In the genomic region with DNA sequence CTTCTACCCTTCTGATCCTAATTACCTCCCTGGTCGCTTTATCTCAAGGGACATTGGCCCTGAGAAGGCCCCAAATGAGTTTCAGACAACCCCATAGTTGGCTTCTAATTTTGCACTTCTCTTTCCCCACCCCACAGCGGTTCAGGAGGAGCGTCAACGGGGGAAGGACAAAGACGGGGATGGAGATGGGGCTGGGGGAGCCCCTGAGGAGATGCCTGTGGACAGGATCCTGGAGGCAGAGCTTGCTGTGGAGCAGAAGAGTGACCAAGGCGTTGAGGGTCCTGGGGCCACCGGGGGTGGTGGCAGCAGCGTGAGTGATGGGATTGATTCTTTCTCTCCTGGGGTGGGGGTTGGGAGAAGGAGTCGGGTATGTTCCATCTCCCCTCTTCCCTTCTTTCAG, we compare ENCODE assay signal across 14 mouse cellular contexts.
"Had no signal": no experiment of that assay in that cellular context is flagged by ENCODE, and none has a peak within 500 bp of the region (broad histone marks: within the 10 kb centered on the region; RNA-seq: fewer than 3 reads in every experiment).

No protein-coding gene starts in this region.

- H3K9ac ChIP-seq: limb, embryonic 12.5 days; limb, embryonic 15.5 days; liver, embryonic 14.5 days; liver, postnatal 0 days; lung, embryonic 14.5 days; midbrain, embryonic 13.5 days had no signal

- H3K27me3 ChIP-seq: midbrain, embryonic 13.5 days had no signal

- ATAC-seq: liver, postnatal 0 days; lung, postnatal 0 days; midbrain, embryonic 13.5 days had no signal

- DNase-seq: kidney, postnatal 14 days; kidney, postnatal 4 days; left cerebral cortex, postnatal 4 days; liver, postnatal 0 days; lung, embryonic 14.5 days; thymus, adult 2 months; thymus, postnatal 14 days had no signal

- H3K4me3 ChIP-seq: limb, embryonic 12.5 days; limb, embryonic 15.5 days; midbrain, embryonic 13.5 days had no signal

- H3K4me2 ChIP-seq: limb, embryonic 12.5 days; limb, embryonic 15.5 days; liver, embryonic 11.5 days; lung, embryonic 14.5 days; midbrain, embryonic 13.5 days had no signal

- H3K9me3 ChIP-seq: limb, embryonic 12.5 days; limb, embryonic 15.5 days; midbrain, embryonic 13.5 days had no signal

- H3K27ac ChIP-seq: limb, embryonic 12.5 days; limb, embryonic 15.5 days; liver, embryonic 14.5 days; macrophage; midbrain, embryonic 13.5 days had no signal
